Mouse (Mus musculus) myocyte (in vitro differentiated cells): ENCODE measurements at regions not wholly inside any gene's neighbourhood (a gene's known extent, or its start where the extent isn't known, plus 50 kb on each side); places are given as distances from the start of the nearest gene placed in this dataset.

ENCODE experiments used
- H3K27me3 ChIP-seq: one replicate; pipeline ENCODE4 v1.6.1; 2011; ENCODE audit not compliant: control insufficient read depth, insufficient read depth, insufficient read length
- H3K36me3 ChIP-seq: one replicate; pipeline ENCODE4 v1.6.1; 2011; ENCODE audit not compliant: control insufficient read depth, insufficient read depth
- H3K4me2 ChIP-seq: one replicate; pipeline ENCODE4 v1.6.1; 2011; ENCODE audit warnings: low read depth, control low read depth
- H3K4me3 ChIP-seq: one replicate; pipeline ENCODE4 v1.5.1; 2011; ENCODE audit warnings: mild to moderate bottlenecking, control low read depth, moderate library complexity
- H3K79me2 ChIP-seq: one replicate; pipeline ENCODE4 v1.6.1; 2011; ENCODE audit not compliant: control insufficient read depth, insufficient read depth
- H3ac ChIP-seq: one replicate; pipeline ENCODE4 v1.6.1; 2011; ENCODE audit not compliant: control insufficient read depth, insufficient read length
- CEBPB ChIP-seq: IDR thresholded peaks from 2 replicates; pipeline ENCODE4 v1.6.1; 2011; ENCODE audit warnings: mild to moderate bottlenecking, moderate library complexity; ENCODE audit not compliant: poor library complexity, insufficient read depth, severe bottlenecking
- E2F4 ChIP-seq: IDR thresholded peaks from one replicate; pipeline ENCODE4 v1.6.1; 2011; ENCODE audit warnings: mild to moderate bottlenecking, control low read depth, moderate library complexity; ENCODE audit not compliant: insufficient read depth
- MAX ChIP-seq: IDR thresholded peaks from one replicate; pipeline ENCODE4 v1.6.1; 2011; ENCODE audit warnings: low read depth, mild to moderate bottlenecking, control low read depth
- MYOD1 ChIP-seq, 3 experiments: IDR thresholded peaks; one replicate each; pipeline ENCODE4 v1.6.1; 2011; ENCODE audit warnings: control low read depth in 2 of 3, low read depth in 2 of 3, mild to moderate bottlenecking in 2 of 3, moderate library complexity in 1 of 3; ENCODE audit not compliant: insufficient read length in 2 of 3, control insufficient read depth in 1 of 3
- MYOG ChIP-seq, 3 experiments: IDR thresholded peaks; one replicate each; pipeline ENCODE4 v1.6.1; 2011; ENCODE audit warnings: control low read depth in 2 of 3, low read depth in 2 of 3, mild to moderate bottlenecking in 2 of 3; ENCODE audit not compliant: insufficient read length in 2 of 3, control insufficient read depth in 1 of 3, insufficient read depth in 1 of 3
- POLR2A ChIP-seq: IDR thresholded peaks from one replicate; pipeline ENCODE4 v1.6.1; 2011; ENCODE audit warnings: low read depth, mild to moderate bottlenecking, control low read depth, moderate library complexity; ENCODE audit not compliant: insufficient read length
- POLR2AphosphoS2 ChIP-seq: IDR thresholded peaks from one replicate; pipeline ENCODE4 v1.6.1; 2011; ENCODE audit warnings: low read depth, control low read depth; ENCODE audit not compliant: insufficient read length
- REST ChIP-seq: IDR thresholded peaks from one replicate; pipeline ENCODE4 v1.6.1; 2011; ENCODE audit warnings: mild to moderate bottlenecking, control low read depth, moderate library complexity; ENCODE audit not compliant: insufficient read depth, insufficient read length
- SRF ChIP-seq: IDR thresholded peaks from one replicate; pipeline ENCODE4 v1.6.1; 2011; ENCODE audit warnings: low read depth; ENCODE audit not compliant: control insufficient read depth, insufficient read length
- TCF12 ChIP-seq: IDR thresholded peaks from one replicate; pipeline ENCODE4 v1.6.1; 2011; ENCODE audit warnings: mild to moderate bottlenecking, control low read depth; ENCODE audit not compliant: poor library complexity, insufficient read depth, severe bottlenecking
- TCF3 ChIP-seq: IDR thresholded peaks from one replicate; pipeline ENCODE4 v1.6.1; 2011; ENCODE audit warnings: low read depth, control low read depth; ENCODE audit not compliant: insufficient read length
- USF1 ChIP-seq: IDR thresholded peaks from one replicate; pipeline ENCODE4 v1.6.1; 2011; ENCODE audit warnings: low read depth, mild to moderate bottlenecking, control low read depth, moderate library complexity

GRCm38 (mm10) chr3:147092188-147093075, 240.3 kb downstream of the Ttll7 start:
- no peak for TF ChIP-seq MYOD1 (IDR thresholded peaks at IDR 0.05; ENCODE audit: control insufficient read depth in 1 of 3, insufficient read length in 2 of 3, low read depth in 2 of 3)
- no peak for TF ChIP-seq POLR2AphosphoS2
- no peak for TF ChIP-seq MAX
- TF ChIP-seq E2F4 = no peak
- TF ChIP-seq POLR2A = no peak
- TF ChIP-seq REST = no peak
- no peak for TF ChIP-seq CEBPB

GRCm38 (mm10) chr3:147093076-147093380, 240.9 kb downstream of the Ttll7 start:
- Histone ChIP-seq H3ac (no peak overlapping the region), H3K4me2 (no peak overlapping the region), H3K36me3 (no peaks in the 10 kb centered on the region), H3K4me3 (no peak overlapping the region), H3K27me3 (no peaks in the 10 kb centered on the region), H3K79me2 (no peaks in the 10 kb centered on the region)
- TF ChIP-seq CEBPB (no peak), REST (no peak), USF1 (no peak), TCF3 (no peak), MYOD1 (IDR thresholded peaks at IDR 0.05; ENCODE audit: control insufficient read depth in 1 of 3, insufficient read length in 2 of 3, low read depth in 2 of 3) (no peak), POLR2A (no peak), TCF12 (no peak), E2F4 (no peak), SRF (no peak), MAX (no peak), MYOG (IDR thresholded peaks at IDR 0.05; ENCODE audit: control insufficient read depth in 1 of 3, insufficient read depth in 1 of 3, insufficient read length in 2 of 3, low read depth in 2 of 3) (no peak), POLR2AphosphoS2 (no peak)

More at GRCm38 (mm10) chr3:147092188-147093075, 240.3 kb downstream of the Ttll7 start:
- Histone ChIP-seq H3K4me3 (no peak overlapping the region), H3ac (no peak overlapping the region), H3K27me3 (no peaks in the 10 kb centered on the region), H3K4me2 (no peak overlapping the region), H3K79me2 (no peaks in the 10 kb centered on the region), H3K36me3 (no peaks in the 10 kb centered on the region)

- TF ChIP-seq MYOG (IDR thresholded peaks at IDR 0.05; ENCODE audit: control insufficient read depth in 1 of 3, insufficient read depth in 1 of 3, insufficient read length in 2 of 3, low read depth in 2 of 3) = no peak
- no peak for TF ChIP-seq SRF
- TF ChIP-seq POLR2A = no peak
- no peak for TF ChIP-seq TCF3
- no peak for TF ChIP-seq MAX
- H3ac ChIP-seq = no peak overlapping the region
- H3K36me3 ChIP-seq = no peaks in the 10 kb centered on the region
- H3K4me3 ChIP-seq = no peak overlapping the region
- no peaks in the 10 kb centered on the region for H3K79me2 ChIP-seq
- no peaks in the 10 kb centered on the region for H3K27me3 ChIP-seq
- no peak overlapping the region for H3K4me2 ChIP-seq
These were observed 244.0 kb downstream of the Ttll7 start for GRCm38 (mm10) chr3:147096179-147096578.

GRCm38 (mm10) chr3:147098065-147098580, 246.0 kb downstream of the Ttll7 start:
- Histone ChIP-seq H3K36me3 (no peaks in the 10 kb centered on the region), H3K4me2 (no peak overlapping the region), H3ac (no peak overlapping the region), H3K27me3 (no peaks in the 10 kb centered on the region), H3K4me3 (no peak overlapping the region), H3K79me2 (no peaks in the 10 kb centered on the region)
- no peak for TF ChIP-seq CEBPB

GRCm38 (mm10) chr3:147098611-147099010, 246.4 kb downstream of the Ttll7 start:
- Histone ChIP-seq H3ac (no peak overlapping the region), H3K36me3 (no peaks in the 10 kb centered on the region), H3K4me3 (no peak overlapping the region), H3K79me2 (no peaks in the 10 kb centered on the region), H3K4me2 (no peak overlapping the region), H3K27me3 (no peaks in the 10 kb centered on the region)
- no peak for TF ChIP-seq MYOG (IDR thresholded peaks at IDR 0.05; ENCODE audit: control insufficient read depth in 1 of 3, insufficient read depth in 1 of 3, insufficient read length in 2 of 3, low read depth in 2 of 3)
- TF ChIP-seq MAX = no peak
- TF ChIP-seq TCF12 = no peak
- TF ChIP-seq SRF = no peak
- no peak for TF ChIP-seq TCF3
- TF ChIP-seq USF1 = no peak
- TF ChIP-seq POLR2A = no peak
- TF ChIP-seq POLR2AphosphoS2 = no peak
- TF ChIP-seq MYOD1 (IDR thresholded peaks at IDR 0.05; ENCODE audit: control insufficient read depth in 1 of 3, insufficient read length in 2 of 3, low read depth in 2 of 3) = no peak
- TF ChIP-seq E2F4 = no peak
- no peak for TF ChIP-seq REST
- TF ChIP-seq CEBPB = no peak
